Mouse (Mus musculus): ENCODE results near the gene P2rx3.

DNA sequence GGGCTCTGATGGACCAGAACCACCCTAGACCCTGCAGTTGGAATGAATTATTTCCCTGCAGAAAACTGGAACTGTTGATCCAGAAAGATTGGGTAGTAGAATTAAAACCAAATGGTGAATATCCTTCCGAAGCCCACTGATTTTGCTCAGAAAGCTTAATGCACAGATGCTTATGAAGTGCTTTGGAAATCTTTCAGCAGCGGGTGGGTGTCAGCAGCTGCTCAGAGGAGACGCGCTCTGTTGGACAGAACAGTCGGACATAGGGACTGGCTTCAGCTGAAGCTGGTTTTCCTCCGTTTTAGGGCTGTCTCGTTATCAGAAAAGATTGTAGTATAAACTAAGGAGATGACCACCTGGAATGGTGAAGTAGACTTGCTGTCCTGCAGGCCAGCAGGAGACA lies 6.4 kb upstream of the P2rx3 start:
- TF ChIP-seq CTCF (IDR thresholded peaks at IDR 0.05; ENCODE audit: low read depth) (no peak), EP300 (IDR thresholded peaks at IDR 0.05; ENCODE audit: low read depth) (no peak)
